Mouse (Mus musculus) CH12.LX (cell line): ENCODE measurements around the gene Per3.

Experiments
- CTCF ChIP-seq, 2 experiments: IDR thresholded peaks in 1 of 2; conservative IDR thresholded peaks in 1 of 2; 2 replicates each; pipeline ENCODE4 v1.5.1; 2011 to 2012; ENCODE audit warnings: low read depth in 2 of 2, low read length in 2 of 2, improper control_type of control experiment in 1 of 2, inconsistent platforms in 1 of 2, mild to moderate bottlenecking in 1 of 2, moderate library complexity in 1 of 2
- EP300 ChIP-seq: IDR thresholded peaks from 2 replicates; pipeline ENCODE4 v1.6.1; 2011; ENCODE audit warnings: low read length, improper control_type of control experiment
- MAX ChIP-seq: IDR thresholded peaks from 2 replicates; pipeline ENCODE4 v1.6.1; 2011; ENCODE audit warnings: low read length, improper control_type of control experiment
- POLR2A ChIP-seq: IDR thresholded peaks from 2 replicates; pipeline ENCODE4 v1.6.1; 2011; ENCODE audit warnings: low read depth, mild to moderate bottlenecking, improper control_type of control experiment, low read length
- USF1 ChIP-seq: IDR thresholded peaks from 2 replicates; pipeline ENCODE4 v1.6.1; 2014; ENCODE audit warnings: low read depth, mild to moderate bottlenecking, inconsistent platforms, low read length, improper control_type of control experiment
- ZC3H11A ChIP-seq: IDR thresholded peaks from 2 replicates; pipeline ENCODE4 v1.6.1; 2012; ENCODE audit warnings: low read depth, mild to moderate bottlenecking, inconsistent platforms, low read length, improper control_type of control experiment

GRCm38 (mm10) chr4:150975145-150975544 is 69.3 kb downstream of the Per3 start:
- TF ChIP-seq CTCF (conservative IDR thresholded peaks at IDR 0.05 in 1 of 2, IDR thresholded peaks at IDR 0.05 in 1 of 2; ENCODE audit: low read depth in 2 of 2, low read length in 2 of 2): no peak
- TF ChIP-seq POLR2A: no peak
- TF ChIP-seq ZC3H11A: no peak
- no peak for TF ChIP-seq EP300
- TF ChIP-seq MAX: no peak
- TF ChIP-seq USF1: no peak
